Mouse (Mus musculus) intestine, embryonic 14.5 days (tissue): ENCODE data around the gene St14. TPM values are rescaled to one million over a fixed set of nuclear protein-coding genes. Genes with fewer than 3 reads are reported as not detected.

Experiments used
- ATAC-seq: fragments of 200-750 bp; cut with Nextera tagmentation; replicated peaks from 2 replicates; pipeline ENCODE4 v1.8.0; 2017; ENCODE audit warnings: low read depth, moderate number of reproducible peaks, moderate TSS enrichment, moderate library complexity; ENCODE audit not compliant: low FRiP score, low TSS enrichment
- DNase-seq: peaks from one replicate; pipeline ENCODE4 v3.0.0-alpha.2; 2018; ENCODE audit warnings: low spot score
- H3K27ac ChIP-seq: fragments of 300-500 bp; sonication (generic); 2 replicates; pipeline ENCODE4 v1.5.1; 2014; ENCODE audit warnings: low read depth, mild to moderate bottlenecking, control low read depth
- H3K27me3 ChIP-seq: fragments of 300-500 bp; sonication (generic); replicated peaks from 2 replicates; pipeline ENCODE4 v1.6.1; 2014; ENCODE audit warnings: low read length, control low read depth; ENCODE audit not compliant: control insufficient read depth, insufficient read depth
- H3K36me3 ChIP-seq: fragments of 300-500 bp; sonication (generic); 2 replicates; pipeline ENCODE4 v1.6.1; 2014; ENCODE audit warnings: low read length, control low read depth; ENCODE audit not compliant: control insufficient read depth, insufficient read depth
- H3K4me1 ChIP-seq: fragments of 300-500 bp; sonication (generic); replicated peaks from 2 replicates; pipeline ENCODE4 v1.6.1; 2014; ENCODE audit warnings: low read length, control low read depth, mixed read lengths; ENCODE audit not compliant: control insufficient read depth, insufficient read depth
- H3K4me2 ChIP-seq: fragments of 300-500 bp; sonication (generic); 2 replicates; pipeline ENCODE4 v1.6.1; 2014; ENCODE audit warnings: low read length
- H3K4me3 ChIP-seq: fragments of 300-500 bp; sonication (generic); 2 replicates; pipeline ENCODE4 v1.5.1; 2014; ENCODE audit warnings: low read depth, low read length, control low read depth, mixed read lengths
- H3K9ac ChIP-seq: fragments of 300-500 bp; sonication (generic); 2 replicates; pipeline ENCODE4 v1.6.1; 2014; ENCODE audit warnings: mild to moderate bottlenecking, low read length
- H3K9me3 ChIP-seq: fragments of 300-500 bp; sonication (generic); 2 replicates; pipeline ENCODE4 v1.6.1; 2016; ENCODE audit warnings: low read length, control low read depth; ENCODE audit not compliant: control insufficient read depth
- WGBS: fragments of 180-500 bp; shearing (Covaris S2); extraction: QIAGEN DNeasy Blood & Tissue Kit; methylation state at CpG from one replicate; pipeline ENCODE4 v1.1.7; 2014; 5-methylcytosine and 5-hydroxymethylcytosine counted together
- polyA plus RNA-seq: library from polyadenylated mRNA; unstranded; fragments of >200 nt; fragmentation: Nextera tagmentation; extraction: Ambion mirVana; gene quantifications from 2 replicates; pipeline ENCODE4 v1.2.1, GENCODE M21; 2014

Gene St14
- polyA plus RNA-seq, 1 experiment from 2014 or later: 60.8 TPM

GRCm38 (mm10) chr9:31118520-31119298 is 12.9 kb downstream of the St14 start:
- peak; percentile 71 for ATAC-seq
- Histone ChIP-seq H3K27me3 (no peaks in the 10 kb centered on the region), H3K36me3 (no peaks in the 10 kb centered on the region), H3K4me3 (no peak overlapping the region), H3K4me1 (peaks cover 6% of the 10 kb centered on the region; the same call in 1 of the 2 replicates), H3K4me2 (no peak overlapping the region), H3K27ac (no peak overlapping the region), H3K9ac (no peak overlapping the region), H3K9me3 (no peaks in the 10 kb centered on the region)
- WGBS: 28% methylated on average over 11 of the region's 11 CpGs
- DNase-seq: peak; percentile 56

GRCm38 (mm10) chr9:31117488-31117887 is 14.2 kb downstream of the St14 start:
- no peaks in the 10 kb centered on the region for H3K36me3 ChIP-seq
- H3K4me2 ChIP-seq: no peak overlapping the region
- no peaks in the 10 kb centered on the region for H3K27me3 ChIP-seq
- no peak for ATAC-seq
- peaks cover 6% of the 10 kb centered on the region; the same call in 1 of the 2 replicates for H3K4me1 ChIP-seq
- H3K27ac ChIP-seq: no peak overlapping the region
- H3K9ac ChIP-seq: no peak overlapping the region
- WGBS: 82% methylated on average over 6 of the region's 6 CpGs
- no peaks in the 10 kb centered on the region for H3K9me3 ChIP-seq
- DNase-seq: no peak
- no peak overlapping the region for H3K4me3 ChIP-seq

DNA sequence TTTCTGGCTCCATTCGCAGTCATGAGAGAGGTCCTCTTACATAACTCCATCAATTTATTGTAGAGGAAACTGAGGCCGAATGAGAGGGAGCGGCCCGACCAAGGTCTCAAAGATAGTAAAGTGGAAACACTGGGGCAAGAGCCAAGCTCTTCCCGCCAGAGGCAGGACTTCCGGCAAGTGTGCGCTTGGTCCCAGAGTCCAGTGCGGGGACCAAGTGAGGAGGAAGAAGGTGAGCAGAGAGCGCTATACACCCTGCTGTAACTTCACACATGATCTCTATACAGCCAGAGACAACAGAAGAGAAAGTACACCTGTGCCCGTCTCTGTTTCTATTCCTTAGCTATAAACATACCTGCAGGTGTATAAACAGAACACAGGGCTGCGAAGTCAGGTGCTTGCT is 14.6 kb downstream of the St14 start:
- H3K9me3 ChIP-seq: no peaks in the 10 kb centered on the region
- no peak overlapping the region for H3K9ac ChIP-seq
- H3K36me3 ChIP-seq: no peaks in the 10 kb centered on the region
- DNase-seq: no peak
- no peaks in the 10 kb centered on the region for H3K27me3 ChIP-seq
- WGBS: 90% methylated on average over 11 of the region's 11 CpGs
- H3K4me1 ChIP-seq: peaks cover 6% of the 10 kb centered on the region; the same call in 1 of the 2 replicates
- no peak overlapping the region for H3K4me2 ChIP-seq
- H3K27ac ChIP-seq: no peak overlapping the region
- no peak for ATAC-seq
- H3K4me3 ChIP-seq: no peak overlapping the region

DNA sequence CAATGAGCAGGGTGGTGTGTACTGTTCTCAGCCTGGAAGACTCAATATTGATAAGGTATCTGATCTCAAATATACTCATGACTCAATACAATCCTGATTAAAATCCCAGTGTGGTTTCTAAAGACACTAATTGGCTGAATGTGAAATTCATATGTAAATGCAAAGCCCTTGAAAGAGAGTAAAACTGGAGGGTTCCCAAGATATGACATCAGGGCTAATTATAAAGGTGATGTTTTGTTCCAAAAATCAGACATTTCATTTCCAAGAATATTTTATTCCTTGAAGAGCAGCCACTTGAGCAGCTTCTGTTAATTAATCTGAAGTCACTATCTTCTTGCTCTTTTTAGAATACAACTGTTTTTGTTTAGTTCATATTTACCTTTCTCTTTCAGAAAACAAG is 16.1 kb downstream of the St14 start:
- Histone ChIP-seq H3K36me3 (no peaks in the 10 kb centered on the region), H3K4me1 (peaks cover 6% of the 10 kb centered on the region; the same call in 1 of the 2 replicates), H3K4me3 (no peak overlapping the region), H3K4me2 (no peak overlapping the region), H3K9me3 (no peaks in the 10 kb centered on the region), H3K27ac (no peak overlapping the region), H3K9ac (no peak overlapping the region), H3K27me3 (no peaks in the 10 kb centered on the region)
- no peak for ATAC-seq
- DNase-seq: no peak

DNA sequence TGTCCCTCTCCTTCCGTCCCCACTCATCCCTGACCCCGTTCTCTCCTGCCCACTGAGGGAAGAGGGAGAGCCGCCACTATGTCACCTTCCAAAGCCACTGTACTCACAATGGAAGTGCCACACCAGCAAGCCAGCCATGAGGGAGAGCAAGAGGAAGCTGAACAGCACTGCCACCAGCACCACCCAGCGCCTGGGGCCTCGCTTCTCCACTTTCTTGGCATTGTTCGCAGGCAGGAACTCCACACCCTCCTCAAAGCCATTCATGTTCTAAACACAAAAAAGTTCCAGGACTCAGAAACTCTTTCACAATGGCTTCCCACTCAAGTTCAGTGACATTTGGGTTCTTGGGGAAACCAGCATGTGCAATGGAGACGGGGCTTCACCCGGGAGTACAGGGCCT is 23.2 kb downstream of the St14 start:
- Histone ChIP-seq H3K9me3 (no peaks in the 10 kb centered on the region), H3K9ac (no peak overlapping the region), H3K36me3 (no peaks in the 10 kb centered on the region), H3K4me2 (no peak overlapping the region), H3K27ac (no peak overlapping the region), H3K4me3 (no peak overlapping the region), H3K27me3 (no peaks in the 10 kb centered on the region), H3K4me1 (no peaks in the 10 kb centered on the region)
- ATAC-seq: no peak
- DNase-seq: no peak
- WGBS: 96% methylated on average over 8 of the region's 8 CpGs

DNA sequence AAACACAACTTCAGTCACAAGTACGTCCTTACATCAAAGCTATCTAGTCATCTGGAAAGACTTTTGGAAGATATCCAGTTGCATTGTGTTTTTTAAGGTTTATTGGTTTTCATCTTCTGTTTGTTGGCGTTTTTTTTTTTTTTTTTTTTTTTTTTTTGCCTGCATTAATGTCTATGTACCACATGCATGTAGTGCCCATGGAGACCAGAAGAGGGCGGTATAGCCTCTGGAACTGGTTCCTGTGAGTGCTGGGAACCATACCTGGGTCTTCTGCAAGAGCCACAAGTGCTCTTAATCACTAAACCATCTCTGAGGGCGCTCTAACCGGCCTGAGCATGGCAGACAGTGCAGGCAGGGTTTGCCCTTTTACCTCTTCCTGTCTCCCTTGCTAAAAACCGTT is 33.5 kb downstream of the St14 start:
- H3K36me3 ChIP-seq: no peaks in the 10 kb centered on the region
- no peak overlapping the region for H3K9ac ChIP-seq
- no peaks in the 10 kb centered on the region for H3K9me3 ChIP-seq
- no peaks in the 10 kb centered on the region for H3K27me3 ChIP-seq
- no peak for ATAC-seq
- no peak overlapping the region for H3K27ac ChIP-seq
- WGBS: 78% methylated on average over 6 of the region's 6 CpGs
- no peaks in the 10 kb centered on the region for H3K4me1 ChIP-seq
- no peak for DNase-seq
- no peak overlapping the region for H3K4me3 ChIP-seq
- H3K4me2 ChIP-seq: no peak overlapping the region

GRCm38 (mm10) chr9:31097088-31098082 is 34.3 kb downstream of the St14 start:
- DNase-seq: no peak
- 84% methylated on average over 20 of the region's 20 CpGs for WGBS

DNA sequence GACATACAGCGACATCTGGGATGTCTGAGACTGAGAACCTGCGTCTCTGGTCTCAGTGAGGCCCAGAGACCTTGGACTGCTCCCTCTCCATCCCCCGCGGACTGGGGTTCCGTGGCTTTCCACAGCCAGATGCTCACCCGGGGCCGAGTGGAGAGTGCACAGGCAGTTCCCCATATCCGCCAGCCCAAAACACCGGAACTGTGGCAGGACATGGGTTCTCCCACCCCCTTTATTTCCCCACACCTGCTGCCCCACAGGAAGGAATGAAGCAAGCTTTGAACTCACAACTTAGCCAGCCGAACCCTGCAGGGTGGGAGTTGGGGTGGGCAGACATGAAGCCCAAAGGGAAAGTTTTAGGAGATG is 38.8 kb downstream of the St14 start:
- Histone ChIP-seq H3K9me3 (no peaks in the 10 kb centered on the region), H3K27me3 (no peaks in the 10 kb centered on the region), H3K9ac (no peak overlapping the region), H3K36me3 (no peaks in the 10 kb centered on the region), H3K4me1 (no peaks in the 10 kb centered on the region), H3K4me2 (no peak overlapping the region), H3K4me3 (no peak overlapping the region), H3K27ac (no peak overlapping the region)
- DNase-seq: peak; percentile 35
- no peak for ATAC-seq
- 92% methylated on average over 10 of the region's 10 CpGs for WGBS

More at GRCm38 (mm10) chr9:31097088-31098082, 34.3 kb downstream of the St14 start:
- no peaks in the 10 kb centered on the region for H3K9me3 ChIP-seq
- no peak overlapping the region for H3K4me3 ChIP-seq
- H3K9ac ChIP-seq: no peak overlapping the region
- H3K4me1 ChIP-seq: no peaks in the 10 kb centered on the region
- no peak overlapping the region for H3K4me2 ChIP-seq
- ATAC-seq: no peak
- H3K36me3 ChIP-seq: no peaks in the 10 kb centered on the region
- H3K27me3 ChIP-seq: no peaks in the 10 kb centered on the region
- no peak overlapping the region for H3K27ac ChIP-seq
